Mouse (Mus musculus) myocyte (in vitro differentiated cells): ENCODE measurements around the gene Psmd12. TPM values are rescaled to one million over a fixed set of nuclear protein-coding genes. Genes with fewer than 3 reads are reported as not detected.

Experiments used
- H3K27me3 ChIP-seq: one replicate; pipeline ENCODE4 v1.6.1; 2011; ENCODE audit not compliant: control insufficient read depth, insufficient read depth, insufficient read length
- H3K36me3 ChIP-seq: one replicate; pipeline ENCODE4 v1.6.1; 2011; ENCODE audit not compliant: control insufficient read depth, insufficient read depth
- H3K4me2 ChIP-seq: one replicate; pipeline ENCODE4 v1.6.1; 2011; ENCODE audit warnings: low read depth, control low read depth
- H3K4me3 ChIP-seq: one replicate; pipeline ENCODE4 v1.5.1; 2011; ENCODE audit warnings: mild to moderate bottlenecking, control low read depth, moderate library complexity
- H3K79me2 ChIP-seq: one replicate; pipeline ENCODE4 v1.6.1; 2011; ENCODE audit not compliant: control insufficient read depth, insufficient read depth
- H3ac ChIP-seq: one replicate; pipeline ENCODE4 v1.6.1; 2011; ENCODE audit not compliant: control insufficient read depth, insufficient read length
- CEBPB ChIP-seq: IDR thresholded peaks from 2 replicates; pipeline ENCODE4 v1.6.1; 2011; ENCODE audit warnings: mild to moderate bottlenecking, moderate library complexity; ENCODE audit not compliant: poor library complexity, insufficient read depth, severe bottlenecking
- E2F4 ChIP-seq: IDR thresholded peaks from one replicate; pipeline ENCODE4 v1.6.1; 2011; ENCODE audit warnings: mild to moderate bottlenecking, control low read depth, moderate library complexity; ENCODE audit not compliant: insufficient read depth
- MAX ChIP-seq: IDR thresholded peaks from one replicate; pipeline ENCODE4 v1.6.1; 2011; ENCODE audit warnings: low read depth, mild to moderate bottlenecking, control low read depth
- MYOD1 ChIP-seq, 3 experiments: IDR thresholded peaks; one replicate each; pipeline ENCODE4 v1.6.1; 2011; ENCODE audit warnings: control low read depth in 2 of 3, low read depth in 2 of 3, mild to moderate bottlenecking in 2 of 3, moderate library complexity in 1 of 3; ENCODE audit not compliant: insufficient read length in 2 of 3, control insufficient read depth in 1 of 3
- MYOG ChIP-seq, 3 experiments: IDR thresholded peaks; one replicate each; pipeline ENCODE4 v1.6.1; 2011; ENCODE audit warnings: control low read depth in 2 of 3, low read depth in 2 of 3, mild to moderate bottlenecking in 2 of 3; ENCODE audit not compliant: insufficient read length in 2 of 3, control insufficient read depth in 1 of 3, insufficient read depth in 1 of 3
- POLR2A ChIP-seq: IDR thresholded peaks from one replicate; pipeline ENCODE4 v1.6.1; 2011; ENCODE audit warnings: low read depth, mild to moderate bottlenecking, control low read depth, moderate library complexity; ENCODE audit not compliant: insufficient read length
- POLR2AphosphoS2 ChIP-seq: IDR thresholded peaks from one replicate; pipeline ENCODE4 v1.6.1; 2011; ENCODE audit warnings: low read depth, control low read depth; ENCODE audit not compliant: insufficient read length
- REST ChIP-seq: IDR thresholded peaks from one replicate; pipeline ENCODE4 v1.6.1; 2011; ENCODE audit warnings: mild to moderate bottlenecking, control low read depth, moderate library complexity; ENCODE audit not compliant: insufficient read depth, insufficient read length
- SRF ChIP-seq: IDR thresholded peaks from one replicate; pipeline ENCODE4 v1.6.1; 2011; ENCODE audit warnings: low read depth; ENCODE audit not compliant: control insufficient read depth, insufficient read length
- TCF12 ChIP-seq: IDR thresholded peaks from one replicate; pipeline ENCODE4 v1.6.1; 2011; ENCODE audit warnings: mild to moderate bottlenecking, control low read depth; ENCODE audit not compliant: poor library complexity, insufficient read depth, severe bottlenecking
- TCF3 ChIP-seq: IDR thresholded peaks from one replicate; pipeline ENCODE4 v1.6.1; 2011; ENCODE audit warnings: low read depth, control low read depth; ENCODE audit not compliant: insufficient read length
- USF1 ChIP-seq: IDR thresholded peaks from one replicate; pipeline ENCODE4 v1.6.1; 2011; ENCODE audit warnings: low read depth, mild to moderate bottlenecking, control low read depth, moderate library complexity
- polyA plus RNA-seq: library from polyadenylated mRNA; unstranded; fragments of >200 nt; fragmentation: generic; extraction: Trizol; gene quantifications from one replicate; pipeline ENCODE4 v1.2.1, GENCODE M21; 2012; ENCODE audit warnings: missing spikeins

Gene Psmd12
- polyA plus RNA-seq = 66.3 TPM

DNA sequence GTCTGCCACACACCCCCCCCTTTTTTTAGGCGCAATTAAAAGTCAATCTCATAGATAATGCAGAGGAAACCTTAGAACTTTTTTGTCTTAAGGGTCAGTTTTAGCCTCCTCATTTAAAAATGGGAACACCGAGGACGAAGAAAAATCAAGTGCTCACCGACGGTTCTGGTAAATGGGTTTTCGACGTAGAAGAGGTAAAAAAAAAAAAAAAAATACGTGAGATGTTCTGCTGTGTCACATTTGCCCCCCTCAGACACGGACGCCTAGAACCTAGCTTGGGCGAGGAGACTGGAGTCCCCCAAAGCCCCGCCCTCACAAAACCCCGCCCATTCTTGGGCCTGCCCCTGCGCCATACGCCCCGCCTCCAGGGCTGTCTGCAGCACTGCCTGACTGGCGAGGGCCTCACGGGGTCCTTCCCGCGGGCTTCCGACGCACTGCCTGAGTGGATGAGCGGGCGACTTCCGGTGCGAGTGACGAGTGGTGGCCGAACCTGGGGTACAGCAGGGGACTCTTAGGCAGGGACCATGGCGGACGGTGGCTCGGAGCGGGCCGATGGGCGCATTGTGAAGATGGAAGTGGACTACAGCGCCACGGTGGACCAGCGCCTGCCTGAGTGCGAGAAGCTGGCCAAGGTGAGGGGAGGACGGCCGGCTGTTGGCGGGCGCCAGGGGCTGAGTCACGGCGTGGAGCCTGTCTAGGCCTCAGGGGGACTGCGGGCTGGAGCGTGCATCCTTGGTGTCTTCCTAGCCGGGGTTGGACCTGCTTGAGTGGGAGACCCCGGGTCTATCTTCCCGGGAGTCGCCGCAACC is at the start of gene Psmd12:
Gene Psmd12 (plus strand): TSS at position 432 of the 809 bp plus-strand sequence.
- no peaks in the 10 kb centered on the region for H3K27me3 ChIP-seq
- H3K79me2 ChIP-seq = peaks cover 49% of the 10 kb centered on the region
- peak within 1 kb of the TSS; percentile 77 for H3K4me3 ChIP-seq
- TF ChIP-seq CEBPB (no peak), TCF12 (no peak), POLR2A (peak; percentile 96), REST (no peak), SRF (peak; percentile 49), E2F4 (no peak), MYOD1 (IDR thresholded peaks at IDR 0.05; ENCODE audit: control insufficient read depth in 1 of 3, insufficient read length in 2 of 3, low read depth in 2 of 3) (no peak), MYOG (IDR thresholded peaks at IDR 0.05; ENCODE audit: control insufficient read depth in 1 of 3, insufficient read depth in 1 of 3, insufficient read length in 2 of 3, low read depth in 2 of 3) (peak in 2 of 3 experiments; percentile 2 to 34), USF1 (no peak), MAX (peak; percentile 99), TCF3 (peak; percentile 3), POLR2AphosphoS2 (peak; percentile 94)
- peak within 1 kb of the TSS; percentile 22 for H3ac ChIP-seq
- H3K36me3 ChIP-seq = no peaks in the 10 kb centered on the region
- H3K4me2 ChIP-seq = peak within 1 kb of the TSS; percentile 89

DNA sequence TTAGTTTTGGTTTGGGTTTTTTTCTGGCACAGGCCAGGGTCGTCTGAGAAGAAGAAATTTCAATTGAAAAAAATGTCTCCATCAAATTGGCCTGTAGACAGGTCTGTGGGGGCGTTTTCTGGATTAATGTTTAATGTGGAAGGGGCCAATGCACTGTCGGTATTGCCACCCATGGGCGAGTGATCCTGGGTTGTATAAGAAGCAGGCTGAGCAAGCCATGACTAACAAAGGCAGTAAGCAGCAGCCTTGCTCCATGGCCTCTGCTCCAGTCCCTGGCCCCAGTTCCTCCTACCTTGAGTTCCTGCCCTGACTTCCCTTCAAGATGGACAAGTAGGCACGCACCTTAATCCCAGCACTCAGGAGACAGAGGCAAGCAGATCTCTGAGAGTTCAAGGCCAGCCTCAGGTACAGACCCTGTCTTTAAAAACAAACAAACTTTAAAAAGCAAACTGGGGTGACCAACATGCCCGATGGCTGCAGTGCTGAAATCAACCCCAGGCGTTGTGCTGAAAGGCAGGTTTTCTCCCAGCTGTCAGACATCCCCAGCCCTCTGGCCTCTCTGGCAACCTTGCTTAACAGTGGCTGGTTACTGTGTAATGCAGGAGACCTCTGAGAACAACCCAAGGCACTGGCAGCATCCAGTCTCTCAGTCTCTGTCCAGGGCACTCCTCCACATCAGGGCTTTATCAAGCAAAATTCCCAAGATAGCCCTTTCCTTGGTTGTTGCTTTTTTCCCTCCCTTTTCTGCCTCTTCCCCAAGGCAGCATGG is 47.9 kb upstream of the Psmd12 start:
- H3K27me3 ChIP-seq = no peaks in the 10 kb centered on the region
- no peaks in the 10 kb centered on the region for H3K36me3 ChIP-seq
- H3K4me3 ChIP-seq = no peak overlapping the region
- no peaks in the 10 kb centered on the region for H3K79me2 ChIP-seq
- no peak overlapping the region for H3K4me2 ChIP-seq
- TF ChIP-seq SRF (no peak), USF1 (no peak), E2F4 (no peak), TCF3 (no peak), MAX (no peak), MYOD1 (IDR thresholded peaks at IDR 0.05; ENCODE audit: control insufficient read depth in 1 of 3, insufficient read length in 2 of 3, low read depth in 2 of 3) (no peak), MYOG (IDR thresholded peaks at IDR 0.05; ENCODE audit: control insufficient read depth in 1 of 3, insufficient read depth in 1 of 3, insufficient read length in 2 of 3, low read depth in 2 of 3) (no peak), CEBPB (no peak)
- H3ac ChIP-seq = no peak overlapping the region

DNA sequence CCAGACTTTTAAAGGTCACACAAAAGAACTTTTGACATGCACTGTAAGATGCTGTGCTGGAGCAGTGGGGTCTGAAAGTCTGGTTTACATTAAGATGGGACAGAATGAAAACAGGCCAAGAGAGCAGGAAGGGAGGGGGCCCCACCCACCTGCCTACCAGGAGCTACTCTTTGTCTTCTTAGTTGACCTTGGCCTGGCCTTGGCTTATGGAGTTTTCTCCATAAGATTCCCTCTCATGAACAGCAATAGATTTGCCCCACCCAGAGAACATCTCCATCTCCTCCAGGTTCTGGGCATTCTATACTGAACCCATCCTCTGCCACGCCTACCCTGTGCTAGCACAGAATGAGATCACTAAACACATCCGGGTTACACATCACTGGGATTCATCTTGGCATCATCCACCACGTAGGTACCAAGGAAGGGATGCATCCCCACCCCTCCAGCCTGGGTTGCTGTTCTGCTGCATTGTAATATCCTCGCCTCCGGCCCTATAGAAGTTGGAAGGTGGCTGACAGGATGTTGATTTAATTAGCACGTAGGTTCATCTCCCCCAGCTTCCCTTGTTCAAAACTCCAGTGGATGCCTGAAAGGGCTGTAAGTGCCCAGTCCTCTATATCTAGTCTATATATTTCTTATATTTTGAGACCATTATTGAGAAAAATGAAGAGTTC is 43.4 kb upstream of the Psmd12 start:
- TF ChIP-seq MYOD1 (IDR thresholded peaks at IDR 0.05; ENCODE audit: control insufficient read depth in 1 of 3, insufficient read length in 2 of 3, low read depth in 2 of 3) = no peak
- TF ChIP-seq TCF3 = no peak
- no peak for TF ChIP-seq TCF12
- no peak for TF ChIP-seq USF1
- TF ChIP-seq CEBPB = no peak
- TF ChIP-seq E2F4 = no peak
- no peak for TF ChIP-seq MAX
- no peak for TF ChIP-seq MYOG (IDR thresholded peaks at IDR 0.05; ENCODE audit: control insufficient read depth in 1 of 3, insufficient read depth in 1 of 3, insufficient read length in 2 of 3, low read depth in 2 of 3)
- TF ChIP-seq POLR2A = no peak
- Histone ChIP-seq H3K79me2 (no peaks in the 10 kb centered on the region), H3K4me3 (no peak overlapping the region), H3K4me2 (no peak overlapping the region), H3K36me3 (no peaks in the 10 kb centered on the region), H3ac (no peak overlapping the region), H3K27me3 (no peaks in the 10 kb centered on the region)

GRCm38 (mm10) chr11:107437723-107438122 is 41.6 kb upstream of the Psmd12 start:
- no peak overlapping the region for H3ac ChIP-seq
- no peaks in the 10 kb centered on the region for H3K79me2 ChIP-seq
- H3K27me3 ChIP-seq = no peaks in the 10 kb centered on the region
- TF ChIP-seq TCF12 (no peak), CEBPB (no peak), REST (no peak), MAX (no peak), SRF (no peak), USF1 (no peak), POLR2A (no peak), POLR2AphosphoS2 (no peak), E2F4 (no peak), MYOG (IDR thresholded peaks at IDR 0.05; ENCODE audit: control insufficient read depth in 1 of 3, insufficient read depth in 1 of 3, insufficient read length in 2 of 3, low read depth in 2 of 3) (no peak), MYOD1 (IDR thresholded peaks at IDR 0.05; ENCODE audit: control insufficient read depth in 1 of 3, insufficient read length in 2 of 3, low read depth in 2 of 3) (no peak)
- no peak overlapping the region for H3K4me3 ChIP-seq
- no peaks in the 10 kb centered on the region for H3K36me3 ChIP-seq
- H3K4me2 ChIP-seq = no peak overlapping the region
